Mouse (Mus musculus) lung, postnatal 0 days (tissue): ENCODE measurements at regions not wholly inside any gene's neighbourhood (a gene's known extent, or its start where the extent isn't known, plus 50 kb on each side); places are given as distances from the start of the nearest gene placed in this dataset.

Experiments used
- CTCF ChIP-seq: IDR thresholded peaks from 2 replicates; pipeline ENCODE4 v1.5.1; 2016; ENCODE audit warnings: antibody characterized with exemption, mild to moderate bottlenecking
- EP300 ChIP-seq: IDR thresholded peaks from 2 replicates; pipeline ENCODE4 v1.6.1; 2016; ENCODE audit warnings: antibody characterized with exemption, mild to moderate bottlenecking, control low read depth

DNA sequence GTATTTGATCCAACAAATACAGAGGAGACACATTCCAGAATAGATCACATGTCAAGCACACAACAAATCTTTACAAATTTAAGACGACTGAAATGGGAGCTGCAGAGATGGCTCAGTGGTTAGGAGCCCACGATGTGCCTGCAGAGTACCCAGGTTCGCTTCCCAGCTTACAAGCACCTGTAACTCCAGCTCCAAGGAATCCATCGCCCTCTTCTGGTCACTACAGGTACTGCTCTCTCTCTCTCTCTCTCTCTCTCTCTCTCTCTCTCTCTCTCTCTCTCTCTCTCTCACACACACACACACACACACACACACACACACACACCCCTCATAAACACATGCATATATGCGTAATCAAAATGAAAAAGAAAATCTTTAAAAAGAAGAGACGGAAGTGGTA, 74.3 kb upstream of the Exoc4 start:
- TF ChIP-seq CTCF: peak; percentile 37
- TF ChIP-seq EP300: no peak
